In the genomic region with DNA sequence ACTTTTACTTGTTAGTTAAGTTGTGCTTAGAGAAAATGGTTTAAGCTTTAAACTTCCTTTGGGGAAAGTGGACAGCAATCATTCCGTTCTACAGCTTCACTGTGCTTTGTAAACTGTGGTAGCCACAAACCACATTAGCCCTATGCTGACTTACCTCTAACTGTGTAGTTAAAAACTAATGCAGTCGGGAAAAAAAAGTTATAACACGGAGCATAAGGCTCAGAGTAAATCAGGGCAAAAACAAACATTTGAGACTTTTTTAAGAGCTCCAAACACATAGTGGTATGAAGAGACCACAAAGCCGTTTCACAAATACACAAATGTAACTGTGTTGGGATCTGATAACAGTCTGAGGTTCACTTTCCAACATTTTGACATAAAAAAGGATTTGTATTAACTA, we compare ENCODE assay signal across 25 mouse cellular contexts.
DNase-seq lines count a peak whose midpoint lies in the region; ATAC-seq lines count a peak whose summit lies in the region.
"Had no signal": no experiment of that assay in that cellular context is flagged by ENCODE, and none has a peak within 500 bp of the region (broad histone marks: within the 10 kb centered on the region; RNA-seq: fewer than 3 reads in every experiment).

No protein-coding gene starts in this region.

- no peak overlapping the region for H3K4me2 ChIP-seq in embryonic facial prominence, embryonic 11.5 days (ENCODE audit: low read depth, low read length)
- 0 out of 2 replicates have a peak overlapping the region, but pooled peaks have one; percentile 9 for H3K4me2 ChIP-seq in embryonic facial prominence, embryonic 13.5 days
- H3K4me2 ChIP-seq in kidney, embryonic 16.5 days (replicated peaks; ENCODE audit: low read depth, low read length): no peak overlapping the region
- H3K4me2 ChIP-seq: embryonic facial prominence, embryonic 15.5 days; forebrain, embryonic 13.5 days; heart, embryonic 12.5 days; heart, embryonic 15.5 days; hindbrain, embryonic 12.5 days; hindbrain, embryonic 15.5 days had no signal

- no peak overlapping the region for H3K27ac ChIP-seq in embryonic facial prominence, embryonic 11.5 days (replicated peaks; ENCODE audit: low read depth, low read length)
- H3K27ac ChIP-seq in embryonic facial prominence, embryonic 10.5 days (replicated peaks): no peak overlapping the region
- H3K27ac ChIP-seq in embryonic facial prominence, embryonic 13.5 days: no peak overlapping the region
- no peak overlapping the region for H3K27ac ChIP-seq in kidney, embryonic 16.5 days (ENCODE audit: low read length)
- H3K27ac ChIP-seq: embryonic facial prominence, embryonic 15.5 days; forebrain, embryonic 10.5 days; forebrain, embryonic 13.5 days; gastrocnemius, adult 2 months; heart, embryonic 15.5 days; hindbrain, embryonic 12.5 days; hindbrain, embryonic 15.5 days had no signal

- H3K4me3 ChIP-seq in embryonic facial prominence, embryonic 11.5 days (ENCODE audit: low read depth, low read length): no peak overlapping the region
- H3K4me3 ChIP-seq in embryonic facial prominence, embryonic 10.5 days: no peak overlapping the region
- no peak overlapping the region for H3K4me3 ChIP-seq in embryonic facial prominence, embryonic 13.5 days
- H3K4me3 ChIP-seq in kidney, embryonic 16.5 days (ENCODE audit: low read length): no peak overlapping the region
- H3K4me3 ChIP-seq: embryonic facial prominence, embryonic 15.5 days; erythroblast, embryonic 14.5 days; forebrain, embryonic 10.5 days; forebrain, embryonic 13.5 days; gastrocnemius, adult 2 months; heart, embryonic 12.5 days; heart, embryonic 15.5 days; hindbrain, embryonic 12.5 days; hindbrain, embryonic 15.5 days had no signal

- H3K27me3 ChIP-seq in embryonic facial prominence, embryonic 11.5 days (ENCODE audit: control insufficient read depth, insufficient read depth, low read length): no peaks in the 10 kb centered on the region
- no peaks in the 10 kb centered on the region for H3K27me3 ChIP-seq in embryonic facial prominence, embryonic 10.5 days (replicated peaks; ENCODE audit: low read depth, poor library complexity, severe bottlenecking)
- H3K27me3 ChIP-seq in embryonic facial prominence, embryonic 13.5 days: no peaks in the 10 kb centered on the region
- H3K27me3 ChIP-seq in kidney, embryonic 16.5 days (ENCODE audit: insufficient read depth, low read length): no peaks in the 10 kb centered on the region
- H3K27me3 ChIP-seq: CH12.LX; embryonic facial prominence, embryonic 15.5 days; forebrain, embryonic 13.5 days; heart, embryonic 12.5 days; heart, embryonic 15.5 days; hindbrain, embryonic 12.5 days; hindbrain, embryonic 15.5 days had no signal

- no peak for ATAC-seq in embryonic facial prominence, embryonic 11.5 days (replicated peaks; ENCODE audit: insufficient number of reproducible peaks, low FRiP score, low TSS enrichment, low read depth)
- no peak for ATAC-seq in embryonic facial prominence, embryonic 13.5 days (ENCODE audit: insufficient number of reproducible peaks, insufficient read depth, low FRiP score, low TSS enrichment, low read depth)
- ATAC-seq in hematopoietic stem cell, adult 5-6 weeks (replicated peaks in 1 of 2; ENCODE audit: insufficient read depth in 1 of 2, low FRiP score in 2 of 2, low TSS enrichment in 1 of 2, low read depth in 1 of 2, poor library complexity in 2 of 2, severe bottlenecking in 2 of 2): peak; percentile 14 to 42; a peak in 2 of 4 replicates
- no peak for ATAC-seq in kidney, embryonic 16.5 days (ENCODE audit: low FRiP score, low TSS enrichment)
- ATAC-seq: intestine, postnatal 0 days had no signal

- no peak overlapping the region for H3K9ac ChIP-seq in embryonic facial prominence, embryonic 11.5 days (replicated peaks; ENCODE audit: low read length)
- no peak overlapping the region for H3K9ac ChIP-seq in embryonic facial prominence, embryonic 13.5 days
- H3K9ac ChIP-seq in kidney, embryonic 16.5 days (replicated peaks; ENCODE audit: low read length): no peak overlapping the region
- H3K9ac ChIP-seq: embryonic facial prominence, embryonic 15.5 days; forebrain, embryonic 13.5 days; heart, embryonic 12.5 days; heart, embryonic 15.5 days; hindbrain, embryonic 12.5 days; hindbrain, embryonic 15.5 days had no signal

- no peaks in the 10 kb centered on the region for H3K36me3 ChIP-seq in embryonic facial prominence, embryonic 11.5 days (replicated peaks; ENCODE audit: control insufficient read depth, insufficient read depth, low read depth, low read length)
- no peaks in the 10 kb centered on the region for H3K36me3 ChIP-seq in embryonic facial prominence, embryonic 10.5 days (replicated peaks)
- H3K36me3 ChIP-seq in embryonic facial prominence, embryonic 13.5 days: no peaks in the 10 kb centered on the region
- no peaks in the 10 kb centered on the region for H3K36me3 ChIP-seq in kidney, embryonic 16.5 days (ENCODE audit: insufficient read depth, low read length)
- H3K36me3 ChIP-seq: embryonic facial prominence, embryonic 15.5 days; forebrain, embryonic 10.5 days; G1E; heart, embryonic 12.5 days; heart, embryonic 15.5 days; hindbrain, embryonic 12.5 days; hindbrain, embryonic 15.5 days had no signal

- 44% methylated on average over 4 of the region's 4 CpGs for WGBS in embryonic facial prominence, embryonic 11.5 days
- 70% methylated on average over 4 of the region's 4 CpGs for WGBS in embryonic facial prominence, embryonic 10.5 days
- 25% methylated on average over 4 of the region's 4 CpGs for whole genome bisulfite sequencing in embryonic facial prominence, embryonic 13.5 days
- WGBS in kidney, embryonic 16.5 days: 38% methylated on average over 4 of the region's 4 CpGs

- peak; percentile 7 for DNase-seq in embryonic facial prominence, embryonic 11.5 days (ENCODE audit: low spot score)
- no peak for DNase-seq in embryonic facial prominence, embryonic 10.5 days (ENCODE audit: low spot score)
- peak; percentile 69 for DNase-seq in 416B (ENCODE audit: low read depth)
- DNase-seq in kidney, adult 8-10 months: no peak
- DNase-seq: adrenal gland, adult 8-10 months; adrenal gland, postnatal 25 days; B cell, adult 2 months; cerebellum, adult 11-12 months; gastrocnemius, adult 2 months; gastrocnemius, postnatal 14 days; heart, adult 11 months had no signal

- no peaks in the 10 kb centered on the region for H3K4me1 ChIP-seq in embryonic facial prominence, embryonic 11.5 days (ENCODE audit: control insufficient read depth, insufficient read depth, low read length)
- 0 out of 2 replicates have a peak, but pooled peaks cover 6% of the 10 kb centered on the region for H3K4me1 ChIP-seq in embryonic facial prominence, embryonic 10.5 days
- peaks cover 3% of the 10 kb centered on the region for H3K4me1 ChIP-seq in embryonic facial prominence, embryonic 13.5 days
- H3K4me1 ChIP-seq in kidney, embryonic 16.5 days (ENCODE audit: insufficient read depth, low read length): no peaks in the 10 kb centered on the region
- H3K4me1 ChIP-seq: forebrain, embryonic 13.5 days; heart, embryonic 12.5 days; heart, embryonic 15.5 days; hindbrain, embryonic 15.5 days had no signal

- H3K9me3 ChIP-seq in embryonic facial prominence, embryonic 11.5 days (replicated peaks; ENCODE audit: control insufficient read depth, low read length): no peaks in the 10 kb centered on the region
- H3K9me3 ChIP-seq in embryonic facial prominence, embryonic 10.5 days: no peaks in the 10 kb centered on the region
- no peaks in the 10 kb centered on the region for H3K9me3 ChIP-seq in embryonic facial prominence, embryonic 13.5 days
- no peaks in the 10 kb centered on the region for H3K9me3 ChIP-seq in kidney, embryonic 16.5 days (ENCODE audit: low read length)
- H3K9me3 ChIP-seq: embryonic facial prominence, embryonic 15.5 days; forebrain, embryonic 10.5 days; forebrain, embryonic 13.5 days; G1E; heart, embryonic 12.5 days; heart, embryonic 15.5 days; hindbrain, embryonic 12.5 days; hindbrain, embryonic 15.5 days had no signal

Comparison
In these comparisons a context has a peak if more than half of its experiments do, and no peak if none do; other contexts are left out.
1. DNase-seq: peak in embryonic facial prominence, embryonic 11.5 days (single experiment) and 416B (single experiment); none in embryonic facial prominence, embryonic 10.5 days (single experiment) and kidney, adult 8-10 months (0 of 2).
2. ATAC-seq: peak in hematopoietic stem cell, adult 5-6 weeks (2 of 2); none in embryonic facial prominence, embryonic 11.5 days (single experiment), embryonic facial prominence, embryonic 13.5 days (single experiment) and kidney, embryonic 16.5 days (single experiment).